Mouse (Mus musculus): ENCODE data around the gene Cuedc1.

GRCm38 (mm10) chr11:88240275-88240674 is 142.4 kb downstream of the Cuedc1 start:
- no peak for TF ChIP-seq POLR2A (IDR thresholded peaks at IDR 0.05; ENCODE audit: borderline replicate concordance, insufficient read depth, low read length)
- no peak for TF ChIP-seq CTCF (IDR thresholded peaks at IDR 0.05; ENCODE audit: borderline replicate concordance, insufficient read depth, low read depth, low read length)
